Mouse (Mus musculus) kidney, postnatal 0 days (tissue): ENCODE measurements around the gene Nckap5l. TPM values are rescaled to one million over a fixed set of nuclear protein-coding genes. Genes with fewer than 3 reads are reported as not detected.

Source experiments
- ATAC-seq: fragments of 200-750 bp; cut with Nextera tagmentation; replicated peaks from 2 replicates; pipeline ENCODE4 v1.8.0; 2017; ENCODE audit warnings: low read depth, moderate number of reproducible peaks, moderate TSS enrichment, moderate library complexity; ENCODE audit not compliant: low FRiP score
- DNase-seq: peaks from one replicate; pipeline ENCODE4 v3.0.0-alpha.2; 2016; ENCODE audit warnings: low spot score
- H3K27ac ChIP-seq: fragments of 300-500 bp; sonication (generic); 2 replicates; pipeline ENCODE4 v1.5.1; 2014; ENCODE audit warnings: mild to moderate bottlenecking
- H3K27me3 ChIP-seq: fragments of 300-500 bp; sonication (generic); 2 replicates; pipeline ENCODE4 v1.6.1; 2014; ENCODE audit warnings: low read length, mixed read lengths; ENCODE audit not compliant: insufficient read depth
- H3K36me3 ChIP-seq: fragments of 300-500 bp; sonication (generic); 2 replicates; pipeline ENCODE4 v1.6.1; 2014; ENCODE audit warnings: low read length, mixed read lengths; ENCODE audit not compliant: insufficient read depth
- H3K4me1 ChIP-seq: fragments of 300-500 bp; sonication (generic); replicated peaks from 2 replicates; pipeline ENCODE4 v1.6.1; 2014; ENCODE audit warnings: antibody characterized with exemption, low read length, mixed read lengths; ENCODE audit not compliant: insufficient read depth
- H3K4me2 ChIP-seq: fragments of 300-500 bp; sonication (generic); 2 replicates; pipeline ENCODE4 v1.6.1; 2014; ENCODE audit warnings: mild to moderate bottlenecking, low read length, moderate library complexity, mixed read lengths
- H3K4me3 ChIP-seq: fragments of 300-500 bp; sonication (generic); replicated peaks from 2 replicates; pipeline ENCODE4 v1.5.1; 2014; ENCODE audit warnings: low read depth, low read length
- H3K9ac ChIP-seq: fragments of 300-500 bp; sonication (generic); 2 replicates; pipeline ENCODE4 v1.6.1; 2014; ENCODE audit warnings: low read depth, low read length
- H3K9me3 ChIP-seq: fragments of 300-500 bp; sonication (generic); replicated peaks from 2 replicates; pipeline ENCODE4 v1.6.1; 2016; ENCODE audit warnings: low read length, inconsistent platforms, mixed read lengths
- CTCF ChIP-seq: IDR thresholded peaks from 2 replicates; pipeline ENCODE4 v1.5.1; 2016; ENCODE audit warnings: antibody characterized with exemption, low read depth, mild to moderate bottlenecking, moderate library complexity
- WGBS: fragments of 180-500 bp; shearing (Covaris S2); extraction: QIAGEN DNeasy Blood & Tissue Kit; methylation state at CpG from one replicate; pipeline ENCODE4 v1.1.7; 2014; 5-methylcytosine and 5-hydroxymethylcytosine counted together
- polyA plus RNA-seq: library from polyadenylated mRNA; unstranded; fragments of >200 nt; fragmentation: Nextera tagmentation; extraction: Ambion mirVana; gene quantifications from 2 replicates; pipeline ENCODE4 v1.2.1, GENCODE M21; 2015

The Nckap5l gene
- polyA plus RNA-seq, 1 experiment from 2014 or later = 6.5 TPM

GRCm38 (mm10) chr15:99500320-99500719 is 42.8 kb upstream of the Nckap5l start:
- peak overlapping the region; percentile 31; the same call in 1 of the 2 replicates for H3K27ac ChIP-seq
- no peak for TF ChIP-seq CTCF
- H3K4me1 ChIP-seq = peaks cover 25% of the 10 kb centered on the region
- H3K4me2 ChIP-seq = no peak overlapping the region
- H3K9ac ChIP-seq = no peak overlapping the region
- no peaks in the 10 kb centered on the region for H3K9me3 ChIP-seq
- 27% methylated on average over 5 of the region's 5 CpGs for WGBS
- no peaks in the 10 kb centered on the region for H3K27me3 ChIP-seq
- ATAC-seq (no peak), DNase-seq (no peak)
- no peak overlapping the region for H3K4me3 ChIP-seq
- H3K36me3 ChIP-seq = no peaks in the 10 kb centered on the region

DNA sequence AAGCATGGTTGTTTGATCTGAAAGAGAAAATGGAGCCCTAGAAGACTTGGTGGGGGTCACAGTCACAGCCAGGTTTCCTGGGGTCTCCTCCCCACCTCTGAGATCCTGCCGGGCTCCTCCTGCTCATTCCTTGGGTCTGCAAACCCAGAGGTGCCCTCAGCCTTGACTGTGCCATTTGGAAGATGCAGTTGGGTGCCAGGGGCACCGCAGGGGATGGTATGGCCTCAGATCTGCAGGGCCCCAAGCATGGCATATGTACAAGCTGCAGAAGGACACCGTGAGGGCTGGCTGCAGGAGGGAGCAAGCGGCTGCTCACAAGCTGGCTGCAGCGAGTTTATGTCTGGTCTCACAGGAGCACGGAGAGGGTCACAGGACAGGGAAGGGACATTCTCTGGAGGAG is 42.2 kb upstream of the Nckap5l start:
- H3K9ac ChIP-seq = no peak overlapping the region
- H3K27me3 ChIP-seq = no peaks in the 10 kb centered on the region
- DNase-seq (no peak), ATAC-seq (no peak)
- peak overlapping the region; percentile 31; the same call in 1 of the 2 replicates for H3K27ac ChIP-seq
- TF ChIP-seq CTCF = no peak
- H3K36me3 ChIP-seq = no peaks in the 10 kb centered on the region
- H3K9me3 ChIP-seq = no peaks in the 10 kb centered on the region
- H3K4me3 ChIP-seq = no peak overlapping the region
- H3K4me2 ChIP-seq = no peak overlapping the region
- H3K4me1 ChIP-seq = peaks cover 25% of the 10 kb centered on the region
- WGBS = 45% methylated on average over 6 of the region's 6 CpGs

DNA sequence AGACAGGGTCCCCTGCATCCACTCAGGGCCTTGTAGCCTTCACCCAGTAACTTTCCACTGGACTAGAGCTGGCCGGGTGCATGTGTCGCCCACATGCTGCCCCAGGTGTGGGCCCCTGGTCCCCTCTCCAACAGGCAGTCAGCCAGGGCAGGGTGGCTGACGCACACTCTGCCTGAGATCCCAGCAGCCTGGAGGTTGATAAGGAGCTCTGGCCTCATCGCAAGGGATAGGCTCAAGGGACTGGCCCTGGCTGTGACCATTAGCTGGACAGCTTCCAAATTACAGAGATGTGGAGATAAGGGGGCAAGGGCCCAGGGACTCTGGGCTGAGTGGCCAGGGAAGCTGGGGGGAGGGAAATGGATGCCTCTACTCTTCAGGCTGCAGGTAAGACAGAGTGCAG is 41.2 kb upstream of the Nckap5l start:
- peak; percentile 77 for ATAC-seq
- 45% methylated on average over 4 of the region's 4 CpGs for WGBS
- Histone ChIP-seq H3K4me1 (peaks cover 25% of the 10 kb centered on the region), H3K27ac (peak overlapping the region; percentile 70), H3K9ac (no peak overlapping the region), H3K4me3 (no peak overlapping the region), H3K27me3 (no peaks in the 10 kb centered on the region), H3K9me3 (no peaks in the 10 kb centered on the region), H3K36me3 (no peaks in the 10 kb centered on the region), H3K4me2 (no peak overlapping the region)
- no peak for DNase-seq
- no peak for TF ChIP-seq CTCF

DNA sequence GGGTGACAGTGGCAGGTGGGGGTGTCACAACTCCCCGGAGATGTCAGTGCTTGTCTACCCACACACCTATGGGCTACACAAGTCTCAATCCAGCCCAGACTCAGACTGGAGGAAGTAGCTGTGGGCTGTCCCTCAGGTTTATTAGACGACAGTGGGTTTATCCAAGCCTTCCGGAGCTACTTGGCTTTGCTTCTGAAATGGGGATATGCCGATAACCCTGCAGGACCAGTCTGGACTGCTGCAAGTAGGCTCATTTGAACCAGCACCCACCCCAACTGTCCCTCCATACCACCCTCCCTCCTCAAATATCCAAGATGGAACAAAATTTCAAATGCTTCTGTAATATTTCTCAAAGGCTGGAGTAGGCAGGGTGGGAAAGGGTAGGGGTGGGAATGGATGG is 40.8 kb upstream of the Nckap5l start:
- DNase-seq (no peak), ATAC-seq (no peak)
- Histone ChIP-seq H3K27ac (peak overlapping the region; percentile 70), H3K4me1 (peaks cover 25% of the 10 kb centered on the region), H3K9ac (no peak overlapping the region), H3K9me3 (no peaks in the 10 kb centered on the region), H3K4me2 (peak overlapping the region; percentile 3; the same call in 1 of the 2 replicates), H3K4me3 (no peak overlapping the region), H3K36me3 (no peaks in the 10 kb centered on the region), H3K27me3 (no peaks in the 10 kb centered on the region)
- 48% methylated on average over 4 of the region's 4 CpGs for WGBS
- TF ChIP-seq CTCF = no peak

- no peak overlapping the region for H3K4me3 ChIP-seq
- H3K4me2 ChIP-seq = peak overlapping the region; percentile 3; the same call in 1 of the 2 replicates
- no peak overlapping the region for H3K9ac ChIP-seq
- 25% methylated on average over 12 of the region's 12 CpGs for WGBS
- TF ChIP-seq CTCF = no peak
- DNase-seq (peak; percentile 67), ATAC-seq (no peak; the same call in 1 of the 2 replicates)
- no peaks in the 10 kb centered on the region for H3K9me3 ChIP-seq
- H3K4me1 ChIP-seq = peaks cover 25% of the 10 kb centered on the region
- H3K36me3 ChIP-seq = no peaks in the 10 kb centered on the region
- H3K27me3 ChIP-seq = no peaks in the 10 kb centered on the region
- peak overlapping the region; percentile 70 for H3K27ac ChIP-seq
These were observed 40.1 kb upstream of the Nckap5l start for GRCm38 (mm10) chr15:99497527-99498242.

DNA sequence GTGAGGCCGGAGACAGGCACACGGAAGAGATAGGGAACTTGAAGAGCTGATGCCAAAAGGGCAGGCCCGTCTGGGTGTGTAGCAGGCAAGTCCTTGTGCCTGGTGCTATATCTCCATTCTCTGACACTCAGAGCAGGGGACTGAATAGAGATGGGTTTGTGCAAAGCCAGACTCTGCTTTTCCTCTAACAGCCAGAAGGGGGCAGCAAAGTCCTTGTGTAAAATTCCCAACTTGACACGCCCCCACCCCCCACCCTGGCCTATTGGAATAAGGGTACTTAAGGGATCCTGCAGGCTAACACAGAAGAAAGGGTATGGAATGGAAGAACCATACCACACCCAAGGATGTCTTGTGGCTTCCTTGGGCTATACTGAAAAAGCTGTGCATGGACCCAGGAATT is 39.5 kb upstream of the Nckap5l start:
- H3K27me3 ChIP-seq = no peaks in the 10 kb centered on the region
- 11% methylated on average over 4 of the region's 4 CpGs for WGBS
- no peaks in the 10 kb centered on the region for H3K36me3 ChIP-seq
- H3K4me1 ChIP-seq = peaks cover 23% of the 10 kb centered on the region
- H3K9ac ChIP-seq = no peak overlapping the region
- H3K9me3 ChIP-seq = no peaks in the 10 kb centered on the region
- DNase-seq = peak; percentile 89
- H3K4me2 ChIP-seq = no peak overlapping the region
- no peak overlapping the region for H3K4me3 ChIP-seq
- ATAC-seq = no peak; the same call in 1 of the 2 replicates
- peak overlapping the region; percentile 55; the same call in 1 of the 2 replicates for H3K27ac ChIP-seq
- TF ChIP-seq CTCF = peak; percentile 93
